Mouse (Mus musculus) hindbrain, embryonic 12.5 days (tissue): ENCODE data around the gene Anapc13. TPM values are rescaled to one million over a fixed set of nuclear protein-coding genes. Genes with fewer than 3 reads are reported as not detected.
A peak's percentile ranks its signal among the peaks of the same experiment; 100 is the strongest.

ENCODE experiments used
- ATAC-seq: fragments of 200-750 bp; cut with Nextera tagmentation; 2 replicates; pipeline ENCODE4 v1.8.0; 2017; ENCODE audit warnings: moderate TSS enrichment; ENCODE audit not compliant: low FRiP score
- H3K27ac ChIP-seq: fragments of 300-500 bp; sonication (generic); 2 replicates; pipeline ENCODE4 v1.5.1; 2016; ENCODE audit warnings: mild to moderate bottlenecking
- H3K27me3 ChIP-seq: fragments of 300-500 bp; sonication (generic); 2 replicates; pipeline ENCODE4 v1.6.1; 2016; ENCODE audit warnings: mild to moderate bottlenecking
- H3K36me3 ChIP-seq: fragments of 300-500 bp; sonication (generic); 2 replicates; pipeline ENCODE4 v1.6.1; 2016; ENCODE audit warnings: mild to moderate bottlenecking
- H3K4me1 ChIP-seq: fragments of 300-500 bp; sonication (generic); 2 replicates; pipeline ENCODE4 v1.6.1; 2016
- H3K4me2 ChIP-seq: fragments of 300-500 bp; sonication (generic); replicated peaks from 2 replicates; pipeline ENCODE4 v1.6.1; 2016; ENCODE audit warnings: mild to moderate bottlenecking
- H3K4me3 ChIP-seq: fragments of 300-500 bp; sonication (generic); 2 replicates; pipeline ENCODE4 v1.5.1; 2016; ENCODE audit warnings: mild to moderate bottlenecking
- H3K9ac ChIP-seq: fragments of 300-500 bp; sonication (generic); 2 replicates; pipeline ENCODE4 v1.6.1; 2016; ENCODE audit warnings: mild to moderate bottlenecking, moderate library complexity
- H3K9me3 ChIP-seq: fragments of 300-500 bp; sonication (generic); replicated peaks from 2 replicates; pipeline ENCODE4 v1.6.1; 2016; ENCODE audit warnings: mild to moderate bottlenecking
- WGBS: fragments of 180-500 bp; shearing (Covaris S2); methylation state at CpG from one replicate; pipeline ENCODE4 v1.1.7; 2016; 5-methylcytosine and 5-hydroxymethylcytosine counted together
- polyA plus RNA-seq: library from polyadenylated mRNA; unstranded; fragments of >200 nt; fragmentation: Nextera tagmentation; extraction: Ambion mirVana; gene quantifications from 2 replicates; pipeline ENCODE4 v1.2.1, GENCODE M21; 2016

Anapc13 gene
- polyA plus RNA-seq, 1 experiment from 2014 or later, result 171 TPM

DNA sequence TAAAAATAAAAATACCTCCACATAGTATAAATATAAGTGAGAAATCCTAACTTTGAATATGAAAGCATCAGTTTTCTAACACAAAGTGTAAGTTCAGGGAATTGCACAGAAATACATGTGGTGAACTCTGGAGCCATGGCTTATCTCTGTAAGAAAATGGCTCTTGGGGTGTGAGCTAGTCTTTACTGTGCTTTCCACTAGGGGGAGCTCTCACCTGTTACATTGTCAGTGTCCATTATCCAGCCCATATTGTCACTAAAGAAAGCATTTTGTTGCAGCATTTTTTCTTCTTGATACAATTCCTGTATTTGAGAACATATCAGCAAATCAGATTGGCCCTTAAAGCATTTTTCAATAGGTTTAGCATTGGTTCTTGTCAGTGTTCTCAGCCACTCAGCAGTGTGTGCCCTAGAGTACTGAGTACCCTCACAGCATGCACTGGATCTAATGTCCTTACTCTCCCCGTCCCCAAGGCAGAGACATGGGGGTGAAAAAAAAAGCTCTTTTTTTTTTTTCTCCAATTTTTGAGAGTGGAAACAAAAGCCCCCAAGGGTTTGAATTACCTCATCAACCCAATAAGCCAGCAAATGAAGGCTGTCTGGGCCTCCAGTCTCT, 6.9 kb downstream of the Anapc13 start:
- Histone ChIP-seq H3K9ac (no peak overlapping the region), H3K27me3 (no peaks in the 10 kb centered on the region), H3K4me3 (no peak overlapping the region), H3K36me3 (peaks cover 13% of the 10 kb centered on the region; the same call in 1 of the 2 replicates), H3K4me2 (no peak overlapping the region), H3K9me3 (no peaks in the 10 kb centered on the region), H3K4me1 (0 out of 2 replicates have a peak, but pooled peaks cover 9% of the 10 kb centered on the region), H3K27ac (no peak overlapping the region)
- WGBS, result 44% methylated on average over 1 of the region's 1 CpGs
- peak; percentile 62; the same call in 1 of the 2 replicates for ATAC-seq

DNA sequence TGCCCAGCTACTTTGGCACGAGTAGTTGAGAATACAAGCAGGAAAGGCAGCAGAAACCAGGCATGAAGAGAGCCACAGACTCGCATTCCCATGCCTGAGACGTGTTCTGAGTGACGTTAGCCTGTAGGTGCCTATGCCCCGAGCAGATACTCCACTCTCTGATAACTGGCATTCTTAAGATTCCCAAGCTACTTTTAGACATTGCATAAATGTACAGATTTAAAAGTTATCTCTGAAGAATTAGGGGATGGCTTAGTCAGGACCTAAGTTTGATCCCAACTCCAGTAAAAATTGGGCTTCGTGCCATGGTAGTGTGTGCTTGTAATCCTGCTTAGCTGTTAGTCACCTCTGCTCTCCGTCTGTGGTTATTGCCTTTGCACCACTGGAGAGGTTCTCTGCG, 8.4 kb downstream of the Anapc13 start:
- Histone ChIP-seq H3K27me3 (no peaks in the 10 kb centered on the region), H3K4me2 (no peak overlapping the region), H3K9ac (no peak overlapping the region), H3K36me3 (peaks cover 13% of the 10 kb centered on the region; the same call in 1 of the 2 replicates), H3K4me3 (no peak overlapping the region), H3K4me1 (0 out of 2 replicates have a peak, but pooled peaks cover 12% of the 10 kb centered on the region), H3K9me3 (no peaks in the 10 kb centered on the region), H3K27ac (no peak overlapping the region)
- WGBS, result 88% methylated on average over 8 of the region's 8 CpGs
- ATAC-seq, result no peak

DNA sequence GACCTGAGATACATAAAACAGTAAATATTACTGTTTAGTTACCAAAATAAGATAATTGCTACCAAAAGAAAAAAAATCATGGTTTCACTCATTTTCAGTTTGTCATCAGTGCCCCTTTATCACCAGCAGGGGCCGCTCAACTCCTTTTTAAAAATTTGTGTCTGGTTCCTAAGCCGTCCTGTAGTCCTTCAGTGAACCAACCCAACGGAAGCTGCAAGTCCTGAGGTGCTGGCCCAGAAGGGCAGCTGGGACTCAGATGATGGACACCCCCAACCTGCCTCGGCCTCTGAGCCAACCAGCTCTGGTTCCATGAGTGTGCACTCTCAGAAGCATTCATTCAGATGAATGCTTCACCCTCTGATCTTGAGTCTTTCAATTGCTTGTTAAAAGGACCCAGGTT, 10.5 kb downstream of the Anapc13 start:
- ATAC-seq, result no peak
- no peaks in the 10 kb centered on the region for H3K27me3 ChIP-seq
- H3K4me1 ChIP-seq, result 0 out of 2 replicates have a peak, but pooled peaks cover 12% of the 10 kb centered on the region
- WGBS, result 7% methylated on average over 4 of the region's 4 CpGs
- no peak overlapping the region for H3K27ac ChIP-seq
- no peak overlapping the region for H3K9ac ChIP-seq
- no peak overlapping the region for H3K4me3 ChIP-seq
- peaks cover 10% of the 10 kb centered on the region; the same call in 1 of the 2 replicates for H3K36me3 ChIP-seq
- no peak overlapping the region for H3K4me2 ChIP-seq
- no peaks in the 10 kb centered on the region for H3K9me3 ChIP-seq

DNA sequence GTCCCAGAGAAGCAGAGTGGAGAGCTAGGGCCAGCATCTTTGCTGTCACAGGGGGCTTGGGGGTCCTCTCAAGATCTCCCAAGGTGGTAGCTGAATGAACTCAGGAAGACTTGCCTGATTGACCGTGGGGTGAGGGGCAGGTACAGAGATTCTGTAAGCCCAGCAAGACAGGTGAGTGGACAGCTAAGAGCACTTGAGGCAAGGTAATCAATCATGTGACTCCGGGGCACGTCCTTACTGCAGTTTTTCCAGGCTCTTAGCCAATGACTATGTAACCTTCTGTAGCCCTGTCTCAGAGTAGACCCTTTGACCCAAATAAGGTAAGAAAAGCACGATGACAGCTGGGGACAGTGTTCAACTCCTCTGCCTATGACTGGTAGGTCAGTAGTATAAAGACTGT, 11.0 kb downstream of the Anapc13 start:
- H3K9ac ChIP-seq, result no peak overlapping the region
- 0 out of 2 replicates have a peak, but pooled peaks cover 12% of the 10 kb centered on the region for H3K4me1 ChIP-seq
- ATAC-seq, result 0 out of 2 replicates have a peak, but pooled peaks have one; percentile 39
- no peaks in the 10 kb centered on the region for H3K27me3 ChIP-seq
- 67% methylated on average over 4 of the region's 4 CpGs for WGBS
- H3K4me3 ChIP-seq, result no peak overlapping the region
- no peaks in the 10 kb centered on the region for H3K9me3 ChIP-seq
- H3K27ac ChIP-seq, result no peak overlapping the region
- H3K36me3 ChIP-seq, result peaks cover 8% of the 10 kb centered on the region; the same call in 1 of the 2 replicates
- no peak overlapping the region for H3K4me2 ChIP-seq

DNA sequence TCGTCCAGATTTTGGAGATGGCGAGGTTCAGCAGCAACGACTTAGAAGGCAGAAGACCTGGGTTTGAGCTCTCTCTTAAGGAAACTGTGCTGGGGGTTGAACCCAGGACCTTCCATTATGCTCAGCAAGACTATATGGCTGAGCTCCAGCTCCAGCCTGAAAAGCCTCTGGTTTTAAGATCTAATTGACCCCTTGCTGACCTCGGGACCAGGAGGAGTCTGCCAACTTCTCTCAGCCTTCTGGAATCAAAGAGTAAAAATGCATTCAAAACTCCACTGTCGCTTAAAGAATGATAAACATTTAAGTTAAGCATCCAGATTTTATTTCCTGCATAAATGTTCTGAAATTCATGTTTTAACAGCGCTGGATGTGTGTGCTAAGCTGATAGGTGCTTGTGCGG, 12.9 kb downstream of the Anapc13 start:
- Histone ChIP-seq H3K27ac (no peak overlapping the region), H3K4me1 (peaks cover 27% of the 10 kb centered on the region), H3K36me3 (peaks cover 3% of the 10 kb centered on the region; the same call in 1 of the 2 replicates), H3K4me2 (no peak overlapping the region), H3K9me3 (no peaks in the 10 kb centered on the region), H3K9ac (no peak overlapping the region), H3K27me3 (no peaks in the 10 kb centered on the region), H3K4me3 (no peak overlapping the region)
- no peak for ATAC-seq
- 72% methylated on average over 7 of the region's 7 CpGs for WGBS

DNA sequence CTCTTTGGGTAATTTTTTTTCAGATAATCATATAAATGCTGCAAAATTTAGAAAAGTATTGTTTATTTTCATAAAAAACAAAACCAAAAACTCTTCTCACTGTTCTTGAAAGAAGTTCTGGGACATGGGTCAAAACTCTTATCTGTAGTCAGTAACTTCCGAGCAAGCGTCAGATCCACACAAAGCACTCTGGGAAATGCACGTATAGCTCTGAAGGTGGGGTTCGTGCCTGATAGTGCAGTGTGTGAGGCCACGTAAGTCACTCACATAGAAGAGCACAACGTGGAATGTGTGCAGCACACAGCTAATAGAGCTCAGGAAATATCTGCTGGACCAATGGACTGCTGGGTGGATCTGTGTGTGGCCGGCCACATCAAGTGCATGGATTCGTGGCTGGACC, 13.4 kb downstream of the Anapc13 start:
- H3K27ac ChIP-seq, result no peak overlapping the region
- no peaks in the 10 kb centered on the region for H3K27me3 ChIP-seq
- H3K4me3 ChIP-seq, result no peak overlapping the region
- WGBS, result 85% methylated on average over 8 of the region's 8 CpGs
- H3K4me2 ChIP-seq, result no peak overlapping the region
- H3K36me3 ChIP-seq, result no peaks in the 10 kb centered on the region; the same call in 1 of the 2 replicates
- H3K4me1 ChIP-seq, result peaks cover 33% of the 10 kb centered on the region
- no peaks in the 10 kb centered on the region for H3K9me3 ChIP-seq
- no peak for ATAC-seq
- no peak overlapping the region for H3K9ac ChIP-seq

DNA sequence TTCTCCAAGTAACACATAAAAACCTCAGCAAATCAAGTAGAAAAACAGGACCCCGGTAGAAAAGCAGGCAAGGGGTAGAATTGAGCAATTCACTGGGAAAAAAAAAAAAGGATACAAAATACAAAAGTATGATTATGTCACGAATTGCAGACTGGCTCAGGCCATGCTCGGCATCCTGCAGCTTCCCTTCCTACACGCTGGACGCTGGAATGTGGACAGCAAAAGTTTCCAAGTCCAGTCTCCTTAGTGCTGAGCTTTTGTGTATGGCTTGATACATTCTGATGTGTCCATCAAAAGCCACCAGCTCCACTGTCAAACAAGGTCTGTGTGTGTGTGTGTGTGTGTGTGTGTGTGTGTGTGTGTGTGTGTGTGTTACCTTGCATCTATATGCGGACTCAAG, 15.4 kb downstream of the Anapc13 start:
- Histone ChIP-seq H3K9ac (no peak overlapping the region), H3K36me3 (no peaks in the 10 kb centered on the region), H3K4me1 (peaks cover 39% of the 10 kb centered on the region), H3K27me3 (no peaks in the 10 kb centered on the region), H3K27ac (no peak overlapping the region), H3K9me3 (no peaks in the 10 kb centered on the region), H3K4me3 (no peak overlapping the region), H3K4me2 (no peak overlapping the region)
- 73% methylated on average over 6 of the region's 6 CpGs for WGBS
- no peak for ATAC-seq

DNA sequence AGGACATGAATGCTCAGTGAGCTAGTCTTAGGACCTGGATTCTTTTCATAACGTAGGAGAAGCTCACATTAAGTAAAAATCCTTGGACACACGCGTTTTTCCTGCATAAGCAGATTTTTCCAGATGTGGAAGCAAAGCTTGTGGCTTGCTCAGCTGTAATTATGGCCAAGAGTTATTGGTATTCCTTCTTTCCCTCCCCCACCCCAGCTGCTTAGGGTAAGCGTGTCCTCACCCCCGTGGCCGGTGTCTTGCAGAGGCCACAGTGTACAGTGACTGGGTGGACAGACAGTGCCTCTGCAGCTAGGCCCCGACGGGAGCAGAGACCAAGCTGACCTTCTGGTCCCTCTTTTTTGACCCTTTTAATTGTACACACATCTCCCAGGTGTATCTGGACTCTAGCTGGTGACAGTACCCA, 17.0 kb downstream of the Anapc13 start:
- peak; percentile 46 for ATAC-seq
- H3K9me3 ChIP-seq, result no peaks in the 10 kb centered on the region
- no peak overlapping the region for H3K4me3 ChIP-seq
- peaks cover 30% of the 10 kb centered on the region for H3K4me1 ChIP-seq
- whole genome bisulfite sequencing, result 36% methylated on average over 8 of the region's 8 CpGs
- no peak overlapping the region for H3K9ac ChIP-seq
- no peaks in the 10 kb centered on the region for H3K36me3 ChIP-seq
- H3K27me3 ChIP-seq, result no peaks in the 10 kb centered on the region
- H3K4me2 ChIP-seq, result peak overlapping the region; percentile 37; the same call in 1 of the 2 replicates
- peak overlapping the region; percentile 82 for H3K27ac ChIP-seq

DNA sequence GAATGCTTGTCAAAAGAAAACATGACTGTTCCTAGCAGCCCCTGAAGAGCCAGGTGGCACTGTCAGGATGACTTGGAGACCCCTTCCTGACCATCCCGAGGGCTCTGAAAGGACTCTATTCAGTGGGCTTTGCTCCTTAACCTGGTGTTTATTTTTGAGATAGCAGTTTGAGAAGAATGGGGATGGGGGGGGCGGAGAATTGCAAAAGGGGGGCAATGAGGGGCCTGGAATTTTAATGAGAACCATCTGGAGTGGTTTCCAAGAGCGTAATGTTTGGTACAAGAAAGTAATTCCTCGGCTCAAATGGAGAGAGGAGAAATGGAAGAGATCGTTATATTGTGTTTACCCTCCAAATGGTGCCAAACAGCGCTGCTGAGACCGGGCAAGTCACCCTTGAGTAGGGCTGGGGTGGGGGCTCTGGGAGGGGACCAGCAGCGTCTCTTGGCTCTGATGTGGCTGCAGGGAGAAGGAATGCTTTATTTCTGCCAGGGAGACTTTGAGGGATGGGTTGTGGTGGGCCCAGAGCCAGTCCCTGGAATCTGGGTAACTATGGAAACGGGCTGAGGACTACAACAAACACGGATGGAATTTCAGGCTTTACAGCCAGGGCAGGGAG, 17.5 kb downstream of the Anapc13 start:
- WGBS, result 8% methylated on average over 10 of the region's 10 CpGs
- Histone ChIP-seq H3K4me3 (peak overlapping the region; percentile 8; the same call in 1 of the 2 replicates), H3K9ac (no peak overlapping the region), H3K4me2 (peak overlapping the region; percentile 37), H3K9me3 (no peaks in the 10 kb centered on the region), H3K27me3 (no peaks in the 10 kb centered on the region), H3K27ac (peak overlapping the region; percentile 82), H3K4me1 (peaks cover 30% of the 10 kb centered on the region), H3K36me3 (no peaks in the 10 kb centered on the region)
- peak; percentile 86 for ATAC-seq

DNA sequence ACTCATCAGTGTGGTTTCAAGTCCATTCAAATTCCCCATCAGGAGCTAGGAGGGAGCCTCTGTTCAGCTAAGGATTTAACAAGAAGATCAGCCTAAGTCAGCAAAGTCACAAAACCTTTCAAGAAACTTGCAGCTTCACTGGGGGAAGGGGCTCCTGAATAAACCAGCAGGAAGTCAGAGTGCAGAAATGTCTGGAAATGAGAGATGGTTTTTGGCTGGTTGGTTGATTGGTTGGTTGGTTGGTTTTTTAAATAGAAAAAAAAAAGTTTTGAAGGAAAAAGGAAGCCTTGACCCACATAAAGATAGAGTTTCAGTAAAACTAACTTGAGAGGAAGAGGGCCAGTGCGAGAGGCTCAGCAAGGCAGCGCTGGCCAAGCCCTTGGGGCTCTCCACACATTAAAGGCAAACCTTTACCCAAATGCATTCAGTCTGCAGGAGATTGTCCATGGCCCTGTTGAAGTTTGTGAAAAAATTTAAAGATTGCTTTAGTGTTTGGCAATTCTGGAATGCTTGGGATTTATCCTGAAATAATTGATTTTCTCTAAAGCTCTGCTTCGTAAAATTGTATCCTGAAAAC, 19.1 kb downstream of the Anapc13 start:
- Histone ChIP-seq H3K9me3 (no peaks in the 10 kb centered on the region), H3K9ac (no peak overlapping the region), H3K27ac (peak overlapping the region; percentile 82), H3K4me3 (no peak overlapping the region), H3K36me3 (no peaks in the 10 kb centered on the region), H3K4me1 (peaks cover 41% of the 10 kb centered on the region), H3K27me3 (no peaks in the 10 kb centered on the region), H3K4me2 (no peak overlapping the region)
- ATAC-seq, result no peak
- WGBS, result 55% methylated on average over 3 of the region's 3 CpGs

DNA sequence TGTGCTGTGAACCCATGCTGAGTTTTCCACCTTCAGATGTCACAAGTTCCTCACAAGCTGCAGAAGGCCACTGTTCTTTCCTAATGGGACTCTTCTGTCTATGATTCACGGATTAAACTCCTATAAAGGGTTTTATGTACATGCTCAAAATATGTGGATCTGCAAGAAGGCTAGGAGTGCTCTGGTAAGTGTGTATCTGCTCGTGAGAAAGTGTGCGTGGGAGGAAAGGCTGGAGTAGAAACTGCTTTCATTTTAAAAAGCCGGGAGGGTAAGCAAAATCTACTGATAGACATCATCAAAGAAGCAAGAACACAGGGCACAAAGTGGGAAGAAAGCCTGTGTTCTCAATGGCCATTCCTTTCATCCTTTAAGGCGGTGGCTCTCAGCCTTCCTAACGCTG, 20.9 kb downstream of the Anapc13 start:
- H3K4me1 ChIP-seq, result peaks cover 58% of the 10 kb centered on the region
- H3K9ac ChIP-seq, result no peak overlapping the region
- no peak for ATAC-seq
- no peaks in the 10 kb centered on the region for H3K36me3 ChIP-seq
- WGBS, result 84% methylated on average over 6 of the region's 6 CpGs
- H3K27ac ChIP-seq, result no peak overlapping the region
- no peak overlapping the region for H3K4me3 ChIP-seq
- no peaks in the 10 kb centered on the region for H3K9me3 ChIP-seq
- H3K27me3 ChIP-seq, result no peaks in the 10 kb centered on the region
- no peak overlapping the region for H3K4me2 ChIP-seq

DNA sequence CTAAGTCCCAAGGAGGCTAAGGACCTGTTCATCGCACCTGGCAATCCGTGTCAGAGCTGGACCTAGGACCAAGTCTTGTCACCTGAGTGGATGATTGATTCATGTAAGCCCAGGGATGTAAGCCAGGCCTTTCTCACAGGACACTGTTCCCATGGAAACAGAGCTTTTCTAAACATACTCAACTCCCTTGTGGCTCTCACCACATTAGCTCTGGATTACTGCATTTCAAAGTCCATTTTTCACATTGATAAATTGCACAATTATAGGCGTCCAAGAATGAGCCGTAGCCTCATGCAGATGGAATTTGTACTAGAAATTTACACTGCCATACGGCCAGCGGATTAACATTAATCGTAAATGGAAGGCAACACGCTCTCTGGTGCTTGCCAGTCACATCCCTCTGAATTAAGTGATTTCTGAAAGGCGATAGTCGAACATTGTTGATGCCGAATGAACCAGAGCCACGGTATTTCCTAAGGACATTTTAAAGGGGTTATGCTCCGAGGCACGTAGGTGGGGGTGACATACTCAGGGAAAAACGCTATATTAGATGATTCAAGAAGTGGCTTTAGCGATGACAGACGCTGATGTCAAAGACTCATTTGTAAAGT, 23.9 kb downstream of the Anapc13 start:
- no peak overlapping the region for H3K4me3 ChIP-seq
- H3K27me3 ChIP-seq, result no peaks in the 10 kb centered on the region
- H3K9ac ChIP-seq, result no peak overlapping the region
- no peaks in the 10 kb centered on the region for H3K9me3 ChIP-seq
- H3K4me2 ChIP-seq, result peak overlapping the region; percentile 34
- peaks cover 37% of the 10 kb centered on the region for H3K4me1 ChIP-seq
- 38% methylated on average over 17 of the region's 17 CpGs for WGBS
- no peaks in the 10 kb centered on the region for H3K36me3 ChIP-seq
- peak overlapping the region; percentile 55; the same call in 1 of the 2 replicates for H3K27ac ChIP-seq
- peak; percentile 81 for ATAC-seq
